Mouse (Mus musculus): ENCODE results near the gene D730048I06Rik. TPM values are rescaled to one million over a fixed set of nuclear protein-coding genes. Genes with fewer than 3 reads are reported as not detected.

The D730048I06Rik gene
- total and polyA plus RNA-seq, 3 experiments: not detected

GRCm38 (mm10) chr9:35798146-35798545 lies 8.2 kb upstream of the D730048I06Rik start:
- Histone ChIP-seq H3K9ac (ENCODE audit: insufficient read depth, low read depth) (no peak overlapping the region), H3K79me2 (replicated peaks; ENCODE audit: control insufficient read depth, extremely low read depth, insufficient read depth, poor library complexity, severe bottlenecking) (no peaks in the 10 kb centered on the region), H3K9me3 (replicated peaks; ENCODE audit: low read length) (no peaks in the 10 kb centered on the region), H3K4me2 (ENCODE audit: insufficient read depth, low read depth, poor library complexity, severe bottlenecking) (no peak overlapping the region), H3K36me3 (replicated peaks in 1 of 2; ENCODE audit: control insufficient read depth in 1 of 2, insufficient read depth in 1 of 2, low read length in 1 of 2) (no peaks in the 10 kb centered on the region), H3K27ac (ENCODE audit: insufficient read depth, low read depth) (no peak overlapping the region), H3K4me1 (ENCODE audit: control insufficient read depth in 1 of 2, insufficient read depth in 2 of 2) (no peaks in the 10 kb centered on the region), H3K27me3 (replicated peaks) (peaks cover 48% of the 10 kb centered on the region), H3K4me3 (replicated peaks in 1 of 3; ENCODE audit: low read depth in 2 of 3, low read length in 2 of 3, poor library complexity in 1 of 3) (no peak overlapping the region)
- DNase-seq (ENCODE audit: extremely low read depth): no peak
- TF ChIP-seq JUND (conservative IDR thresholded peaks at IDR 0.05; ENCODE audit: low read depth, low read length) (no peak), RAD21 (IDR thresholded peaks at IDR 0.05; ENCODE audit: low read depth, low read length) (no peak), EP300 (IDR thresholded peaks at IDR 0.05; ENCODE audit: low read length) (no peak)
- in situ Hi-C loops (cut with MboI; ENCODE audit: low pct_ligation_motif_present, low pct_unique_long_range_greater_than_20kb, low sequenced_read_pairs): no loop called here
- dilution Hi-C loops (cut with MboI; ENCODE audit: extremely low pct_ligation_motif_present, extremely low pct_unique_long_range_greater_than_20kb, low sequenced_read_pairs): no loop called here

- Histone ChIP-seq H3K9ac (ENCODE audit: insufficient read depth, low read depth) (no peak within 1 kb of the TSS), H3K27ac (ENCODE audit: insufficient read depth, low read depth) (no peak within 1 kb of the TSS), H3K4me3 (replicated peaks in 1 of 3; ENCODE audit: low read depth in 2 of 3, low read length in 2 of 3, poor library complexity in 1 of 3) (no peak within 1 kb of the TSS), H3K4me2 (ENCODE audit: insufficient read depth, low read depth, poor library complexity, severe bottlenecking) (no peak within 1 kb of the TSS), H3K36me3 (replicated peaks in 1 of 2; ENCODE audit: control insufficient read depth in 1 of 2, insufficient read depth in 1 of 2, low read length in 1 of 2) (no peaks in the 10 kb centered on the region), H3K4me1 (ENCODE audit: control insufficient read depth in 1 of 2, insufficient read depth in 2 of 2) (no peaks in the 10 kb centered on the region), H3K79me2 (replicated peaks; ENCODE audit: control insufficient read depth, extremely low read depth, insufficient read depth, poor library complexity, severe bottlenecking) (no peaks in the 10 kb centered on the region), H3K27me3 (replicated peaks) (peaks cover 61% of the 10 kb centered on the region), H3K9me3 (replicated peaks; ENCODE audit: low read length) (no peaks in the 10 kb centered on the region)
- TF ChIP-seq KAT2A (IDR thresholded peaks at IDR 0.05; ENCODE audit: insufficient replicate concordance, low read length) (no peak), E2F4 (IDR thresholded peaks at IDR 0.05; ENCODE audit: insufficient replicate concordance, low read depth, low read length) (no peak), ETS1 (conservative IDR thresholded peaks at IDR 0.05; ENCODE audit: low read depth, low read length) (no peak), MAFK (IDR thresholded peaks at IDR 0.05; ENCODE audit: insufficient replicate concordance, low read length) (no peak), CHD2 (IDR thresholded peaks at IDR 0.05; ENCODE audit: low read length) (no peak), IRF4 (IDR thresholded peaks at IDR 0.05; ENCODE audit: low read depth, low read length) (no peak), POLR2AphosphoS2 (IDR thresholded peaks at IDR 0.05; ENCODE audit: low read depth, low read length) (no peak), BHLHE40 (IDR thresholded peaks at IDR 0.05; ENCODE audit: low read depth, low read length) (no peak), PAX5 (IDR thresholded peaks at IDR 0.05; ENCODE audit: low read length) (no peak), MXI1 (IDR thresholded peaks at IDR 0.05; ENCODE audit: low read depth, low read length) (no peak), JUND (conservative IDR thresholded peaks at IDR 0.05; ENCODE audit: low read depth, low read length) (no peak), HCFC1 (IDR thresholded peaks at IDR 0.05; ENCODE audit: low read depth, low read length) (no peak), CHD1 (IDR thresholded peaks at IDR 0.05; ENCODE audit: low read depth, low read length) (no peak), ELF1 (IDR thresholded peaks at IDR 0.05; ENCODE audit: low read depth, low read length) (no peak), NRF1 (IDR thresholded peaks at IDR 0.05; ENCODE audit: low read depth, low read length) (no peak), ZMIZ1 (IDR thresholded peaks at IDR 0.05; ENCODE audit: low read depth, low read length) (no peak), SMC3 (IDR thresholded peaks at IDR 0.05; ENCODE audit: low read depth, low read length) (no peak), UBTF (IDR thresholded peaks at IDR 0.05; ENCODE audit: low read depth, low read length) (no peak), MAZ (IDR thresholded peaks at IDR 0.05; ENCODE audit: low read depth, low read length) (no peak), MYC (IDR thresholded peaks at IDR 0.05; ENCODE audit: low read depth, low read length) (no peak)
- in situ Hi-C loops (cut with MboI; ENCODE audit: low pct_ligation_motif_present, low pct_unique_long_range_greater_than_20kb, low sequenced_read_pairs): no loop called here
- dilution Hi-C loops (cut with MboI; ENCODE audit: extremely low pct_ligation_motif_present, extremely low pct_unique_long_range_greater_than_20kb, low sequenced_read_pairs): no loop called here
- DNase-seq (ENCODE audit: extremely low read depth): no peak
Measured at GRCm38 (mm10) chr9:35778009-35778408, 11.9 kb downstream of the D730048I06Rik start, which contains the start of gene Gm17727. Gene Gm17727, minus strand, starts transcription at chr9:35778109.
